Mouse (Mus musculus) hindbrain, embryonic 15.5 days (tissue): ENCODE results near the gene Slc26a5. TPM values are rescaled to one million over a fixed set of nuclear protein-coding genes. Genes with fewer than 3 reads are reported as not detected.

Experiments used
- ATAC-seq: fragments of 200-750 bp; cut with Nextera tagmentation; 2 replicates; pipeline ENCODE4 v1.8.0; 2017; ENCODE audit warnings: low read depth, moderate number of reproducible peaks, moderate TSS enrichment; ENCODE audit not compliant: low FRiP score
- H3K27ac ChIP-seq: fragments of 300-500 bp; sonication (generic); replicated peaks from 2 replicates; pipeline ENCODE4 v1.5.1; 2015; ENCODE audit warnings: mild to moderate bottlenecking, inconsistent platforms
- H3K27me3 ChIP-seq: fragments of 300-500 bp; sonication (generic); 2 replicates; pipeline ENCODE4 v1.6.1; 2015; ENCODE audit warnings: control low read depth, inconsistent platforms
- H3K36me3 ChIP-seq: fragments of 300-500 bp; sonication (generic); 2 replicates; pipeline ENCODE4 v1.6.1; 2015; ENCODE audit warnings: control low read depth, inconsistent platforms
- H3K4me1 ChIP-seq: fragments of 300-500 bp; sonication (generic); replicated peaks from 2 replicates; pipeline ENCODE4 v1.6.1; 2015; ENCODE audit warnings: control low read depth, inconsistent platforms
- H3K4me2 ChIP-seq: fragments of 300-500 bp; sonication (generic); 2 replicates; pipeline ENCODE4 v1.6.1; 2015; ENCODE audit warnings: moderate library complexity, mild to moderate bottlenecking, inconsistent platforms
- H3K4me3 ChIP-seq: fragments of 300-500 bp; sonication (generic); 2 replicates; pipeline ENCODE4 v1.5.1; 2015; ENCODE audit warnings: mild to moderate bottlenecking, inconsistent platforms
- H3K9ac ChIP-seq: fragments of 300-500 bp; sonication (generic); 2 replicates; pipeline ENCODE4 v1.6.1; 2015; ENCODE audit warnings: inconsistent platforms
- H3K9me3 ChIP-seq: fragments of 300-500 bp; sonication (generic); 2 replicates; pipeline ENCODE4 v1.6.1; 2016; ENCODE audit warnings: control low read depth, inconsistent platforms
- WGBS: fragments of 180-500 bp; shearing (Covaris S2); methylation state at CpG from one replicate; pipeline ENCODE4 v1.1.7; 2015; 5-methylcytosine and 5-hydroxymethylcytosine counted together
- polyA plus RNA-seq: library from polyadenylated mRNA; unstranded; fragments of >200 nt; fragmentation: Nextera tagmentation; extraction: Ambion mirVana; gene quantifications from 2 replicates; pipeline ENCODE4 v1.2.1, GENCODE M21; 2015

Slc26a5 gene
- polyA plus RNA-seq, 1 experiment from 2014 or later, result 0.09 TPM

DNA sequence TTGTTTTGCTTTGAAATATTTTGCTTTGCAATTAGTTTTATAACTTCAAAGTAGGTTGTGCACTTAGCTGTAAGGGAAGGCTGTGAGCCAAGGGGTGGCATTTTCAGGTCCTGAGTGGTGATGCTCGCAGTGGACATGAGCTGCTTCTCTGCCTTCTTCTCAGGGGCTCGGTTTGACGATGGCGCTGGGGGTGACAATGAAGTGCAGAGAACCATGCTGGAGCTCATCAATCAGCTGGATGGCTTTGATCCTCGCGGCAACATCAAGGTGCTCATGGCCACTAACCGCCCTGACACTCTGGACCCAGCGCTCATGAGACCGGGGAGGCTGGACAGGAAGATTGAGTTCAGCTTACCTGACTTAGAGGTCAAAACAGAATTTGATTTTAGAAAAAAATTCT lies 62.5 kb downstream of the Slc26a5 start:
- Histone ChIP-seq H3K27ac (no peak overlapping the region), H3K4me3 (no peak overlapping the region), H3K4me1 (no peaks in the 10 kb centered on the region), H3K36me3 (peaks cover 58% of the 10 kb centered on the region), H3K9me3 (no peaks in the 10 kb centered on the region), H3K9ac (no peak overlapping the region), H3K4me2 (no peak overlapping the region), H3K27me3 (no peaks in the 10 kb centered on the region)
- 90% methylated on average over 9 of the region's 9 CpGs for WGBS
- no peak for ATAC-seq

DNA sequence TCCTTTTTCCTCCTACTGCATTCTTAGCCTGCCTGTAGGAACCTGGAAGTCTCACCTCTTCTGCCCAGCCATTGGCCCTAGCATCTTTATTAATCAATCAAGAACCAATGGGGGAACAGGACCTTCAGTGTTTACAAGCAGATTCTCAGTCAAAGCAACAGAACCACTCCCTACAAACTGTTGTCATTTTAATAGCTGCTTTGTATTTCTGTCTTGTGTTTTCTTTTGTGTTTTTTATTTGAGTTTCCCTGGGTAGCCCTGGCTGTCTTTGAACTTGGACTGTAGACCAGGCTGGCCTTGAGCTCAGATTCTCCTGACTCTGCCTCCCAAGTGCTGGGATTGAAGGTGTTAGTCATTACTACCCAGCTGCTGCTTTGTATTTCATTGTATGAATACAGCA lies 73.2 kb downstream of the Slc26a5 start:
- peaks cover 24% of the 10 kb centered on the region for H3K4me1 ChIP-seq
- no peaks in the 10 kb centered on the region for H3K27me3 ChIP-seq
- no peaks in the 10 kb centered on the region for H3K9me3 ChIP-seq
- H3K27ac ChIP-seq, result no peak overlapping the region
- peaks cover 26% of the 10 kb centered on the region for H3K36me3 ChIP-seq
- no peak for ATAC-seq
- H3K4me3 ChIP-seq, result no peak overlapping the region
- no peak overlapping the region for H3K4me2 ChIP-seq
- H3K9ac ChIP-seq, result no peak overlapping the region

DNA sequence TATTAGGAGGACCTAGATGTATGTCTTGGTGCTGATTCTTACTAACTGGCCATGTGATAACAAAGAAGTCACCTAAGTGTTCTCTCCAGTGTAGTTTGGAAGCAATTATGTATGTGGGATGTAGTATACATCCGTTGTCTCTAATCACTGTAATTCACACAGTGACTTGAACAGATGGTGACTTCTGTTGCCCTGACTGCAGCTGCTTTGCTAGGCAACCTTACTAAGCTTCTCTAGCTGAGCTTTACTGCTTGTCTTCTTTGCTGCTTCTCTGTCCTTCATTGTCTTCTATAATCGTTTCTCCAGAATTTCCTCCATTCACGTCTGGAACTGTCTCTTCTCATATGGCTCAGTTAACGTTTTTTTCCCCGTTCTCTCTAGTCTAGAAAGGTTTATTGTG lies 76.3 kb downstream of the Slc26a5 start:
- peaks cover 9% of the 10 kb centered on the region for H3K36me3 ChIP-seq
- H3K9ac ChIP-seq, result no peak overlapping the region
- peaks cover 35% of the 10 kb centered on the region for H3K4me1 ChIP-seq

DNA sequence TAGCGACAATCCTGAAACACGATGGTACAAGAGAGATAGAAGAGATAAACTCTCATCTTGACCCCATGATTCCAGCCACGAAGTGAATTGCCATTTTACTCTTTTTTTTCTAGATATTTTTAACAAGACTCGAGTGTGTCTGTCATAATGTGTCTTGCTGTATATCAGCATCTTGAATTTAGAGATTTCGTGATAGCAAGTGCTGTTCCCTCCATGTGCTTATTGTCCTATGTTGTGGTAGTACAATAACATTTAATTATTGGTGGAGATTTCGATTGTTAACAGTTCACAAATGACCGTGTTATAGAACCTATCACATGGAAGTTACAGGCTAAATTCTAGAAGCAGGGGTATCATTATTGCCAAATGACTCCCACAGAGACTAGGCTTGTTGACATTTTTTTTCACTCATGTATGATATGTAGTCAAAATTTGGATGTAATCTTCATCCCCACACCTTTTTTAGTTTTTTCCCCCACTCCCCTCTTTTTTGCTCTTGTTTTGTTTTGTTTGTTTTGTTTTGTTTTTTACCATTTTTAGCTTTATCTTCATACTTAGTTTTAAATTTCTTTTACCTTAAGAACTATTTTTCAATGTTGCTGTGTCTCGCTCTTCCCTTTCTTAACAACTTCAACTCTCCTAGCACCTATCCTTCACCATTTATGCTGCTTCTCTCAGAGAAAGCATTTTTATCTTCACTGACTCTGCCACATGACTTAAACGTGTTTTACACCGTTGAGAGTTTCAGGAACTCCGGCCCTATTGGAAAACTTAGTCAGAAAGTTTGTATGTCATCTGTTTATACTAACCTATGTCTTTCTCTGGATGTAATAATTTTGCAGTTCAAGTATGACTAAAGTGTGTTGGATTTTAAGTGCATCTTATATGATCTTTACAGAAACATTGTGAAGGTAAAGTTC lies 78.0 kb downstream of the Slc26a5 start:
- peaks cover 37% of the 10 kb centered on the region for H3K4me1 ChIP-seq
- peak overlapping the region; percentile 91 for H3K4me3 ChIP-seq
- H3K9me3 ChIP-seq, result no peaks in the 10 kb centered on the region
- H3K27ac ChIP-seq, result peak overlapping the region; percentile 83
- H3K4me2 ChIP-seq, result peak overlapping the region; percentile 75
- no peak for ATAC-seq
- H3K36me3 ChIP-seq, result peaks cover 16% of the 10 kb centered on the region
- H3K9ac ChIP-seq, result peak overlapping the region; percentile 90
- H3K27me3 ChIP-seq, result no peaks in the 10 kb centered on the region
- WGBS, result 41% methylated on average over 11 of the region's 11 CpGs

More for the DNA sequence above, 76.3 kb downstream of the Slc26a5 start:
- no peak for ATAC-seq
- H3K4me3 ChIP-seq, result no peak overlapping the region
- H3K4me2 ChIP-seq, result no peak overlapping the region
- no peaks in the 10 kb centered on the region for H3K27me3 ChIP-seq
- no peak overlapping the region for H3K27ac ChIP-seq
- H3K9me3 ChIP-seq, result no peaks in the 10 kb centered on the region
- WGBS, result 63% methylated on average over 5 of the region's 5 CpGs

DNA sequence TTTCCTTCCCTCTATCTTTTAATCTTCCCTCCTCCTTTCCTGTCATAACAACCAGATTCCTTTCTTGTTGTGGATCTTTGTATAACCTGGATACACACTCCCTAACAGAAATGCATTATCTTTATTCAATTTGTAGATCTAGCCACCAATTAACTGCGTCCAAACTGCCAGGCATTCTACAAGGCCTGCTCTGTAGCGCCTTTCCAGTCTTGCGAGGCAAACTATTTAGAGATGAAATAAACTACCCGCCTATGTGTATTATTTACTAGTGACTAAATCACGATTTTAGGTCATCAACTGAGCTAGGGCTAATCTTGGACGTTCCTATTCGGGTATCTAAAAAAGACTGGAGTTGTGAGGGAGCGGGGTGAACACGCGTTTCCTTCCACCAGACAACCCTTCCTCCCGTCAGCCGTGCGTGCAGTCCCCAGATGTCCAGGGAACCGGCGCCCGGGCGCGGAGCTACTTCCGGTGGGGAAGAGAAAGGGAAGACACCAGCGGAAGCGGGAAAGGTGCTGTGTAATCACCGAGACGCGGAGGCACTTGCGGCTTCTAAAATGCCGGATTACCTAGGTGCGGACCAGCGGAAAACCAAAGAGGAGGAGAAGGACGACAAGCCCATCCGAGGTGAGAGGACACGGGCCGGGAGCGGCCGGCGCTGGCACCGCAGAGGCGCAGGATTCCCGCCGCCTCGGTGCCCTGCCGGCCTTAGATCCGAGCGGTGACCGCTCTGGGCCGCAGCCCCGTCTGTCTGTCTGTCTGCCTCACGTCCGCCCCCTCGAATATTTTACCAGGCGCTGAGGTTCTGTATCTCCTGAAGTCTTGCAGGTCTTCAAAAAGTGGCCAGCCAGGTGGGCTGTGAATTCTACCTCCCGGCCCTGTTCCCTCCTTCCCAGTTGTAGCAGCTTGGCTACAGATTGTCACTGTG lies 78.9 kb downstream of the Slc26a5 start:
- peak overlapping the region; percentile 83 for H3K27ac ChIP-seq
- peak overlapping the region; percentile 91 for H3K4me3 ChIP-seq
- no peaks in the 10 kb centered on the region for H3K27me3 ChIP-seq
- peaks cover 21% of the 10 kb centered on the region for H3K36me3 ChIP-seq
- no peaks in the 10 kb centered on the region for H3K9me3 ChIP-seq
- peak overlapping the region; percentile 90 for H3K9ac ChIP-seq
- H3K4me2 ChIP-seq, result peak overlapping the region; percentile 75
- 2% methylated on average over 50 of the region's 51 CpGs for WGBS
- peaks cover 37% of the 10 kb centered on the region for H3K4me1 ChIP-seq
- ATAC-seq, result peak; percentile 89

DNA sequence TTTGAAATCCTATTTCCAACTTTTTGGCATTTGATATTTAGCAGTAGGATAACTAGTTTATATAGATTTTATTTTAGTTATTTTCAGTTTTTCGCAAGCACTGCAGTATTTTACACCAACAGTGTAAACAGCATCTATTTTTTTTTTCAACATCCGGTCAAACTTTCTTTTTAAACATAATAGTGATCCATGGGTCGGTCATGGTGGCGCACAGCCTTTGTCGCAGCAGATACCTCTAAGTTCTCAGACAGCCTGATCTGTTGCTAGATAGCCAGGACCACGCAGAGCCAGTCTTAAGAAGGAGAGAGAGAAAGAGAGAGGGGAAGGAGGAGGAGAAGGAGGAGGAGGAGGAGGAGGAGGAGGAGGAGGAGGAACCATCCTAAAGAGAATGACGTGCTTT lies 79.6 kb downstream of the Slc26a5 start:
- ATAC-seq, result no peak
- Histone ChIP-seq H3K36me3 (peaks cover 28% of the 10 kb centered on the region), H3K27ac (no peak overlapping the region), H3K27me3 (no peaks in the 10 kb centered on the region), H3K4me2 (peak overlapping the region; percentile 93), H3K9me3 (no peaks in the 10 kb centered on the region), H3K4me1 (peaks cover 37% of the 10 kb centered on the region), H3K9ac (no peak overlapping the region), H3K4me3 (no peak overlapping the region)
- 80% methylated on average over 7 of the region's 7 CpGs for WGBS

DNA sequence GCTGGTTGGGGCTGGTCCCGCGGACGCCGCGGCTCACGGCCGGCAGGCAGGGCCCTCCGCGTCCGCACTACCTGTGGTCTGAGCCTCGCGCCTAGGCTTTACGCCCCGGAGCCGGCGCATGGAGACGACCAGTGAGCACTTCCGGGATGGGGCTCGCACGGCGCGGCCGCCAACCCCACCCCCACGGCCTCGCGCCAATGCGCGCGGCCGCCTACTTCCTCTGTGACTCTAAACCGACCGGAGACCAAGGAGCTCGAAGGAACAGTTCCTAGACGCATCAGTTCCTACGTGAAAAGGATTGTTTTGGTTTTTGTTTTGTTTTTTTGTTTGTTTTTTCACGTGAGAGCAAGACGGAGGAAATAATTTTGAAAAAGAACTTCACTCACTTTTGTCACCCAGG lies 80.4 kb downstream of the Slc26a5 start, which contains the start of the genes Dnajc2 and Psmc2:
TSS of gene Dnajc2 (minus strand) at position 199 of the 400 bp plus-strand sequence.
TSS of gene Psmc2 (plus strand) at position 231 of the 400 bp plus-strand sequence.
- H3K4me1 ChIP-seq, result peaks cover 37% of the 10 kb centered on the region
- peak within 1 kb of the TSS; percentile 91 for H3K4me3 ChIP-seq
- no peaks in the 10 kb centered on the region for H3K27me3 ChIP-seq
- peak; percentile 96 for ATAC-seq
- peak within 1 kb of the TSS; percentile 77 for H3K9ac ChIP-seq
- H3K9me3 ChIP-seq, result no peaks in the 10 kb centered on the region
- peak within 1 kb of the TSS; percentile 93 for H3K4me2 ChIP-seq
- peaks cover 36% of the 10 kb centered on the region for H3K36me3 ChIP-seq
- 0% methylated on average over 32 of the region's 37 CpGs for WGBS
- H3K27ac ChIP-seq, result peak within 1 kb of the TSS; percentile 83

DNA sequence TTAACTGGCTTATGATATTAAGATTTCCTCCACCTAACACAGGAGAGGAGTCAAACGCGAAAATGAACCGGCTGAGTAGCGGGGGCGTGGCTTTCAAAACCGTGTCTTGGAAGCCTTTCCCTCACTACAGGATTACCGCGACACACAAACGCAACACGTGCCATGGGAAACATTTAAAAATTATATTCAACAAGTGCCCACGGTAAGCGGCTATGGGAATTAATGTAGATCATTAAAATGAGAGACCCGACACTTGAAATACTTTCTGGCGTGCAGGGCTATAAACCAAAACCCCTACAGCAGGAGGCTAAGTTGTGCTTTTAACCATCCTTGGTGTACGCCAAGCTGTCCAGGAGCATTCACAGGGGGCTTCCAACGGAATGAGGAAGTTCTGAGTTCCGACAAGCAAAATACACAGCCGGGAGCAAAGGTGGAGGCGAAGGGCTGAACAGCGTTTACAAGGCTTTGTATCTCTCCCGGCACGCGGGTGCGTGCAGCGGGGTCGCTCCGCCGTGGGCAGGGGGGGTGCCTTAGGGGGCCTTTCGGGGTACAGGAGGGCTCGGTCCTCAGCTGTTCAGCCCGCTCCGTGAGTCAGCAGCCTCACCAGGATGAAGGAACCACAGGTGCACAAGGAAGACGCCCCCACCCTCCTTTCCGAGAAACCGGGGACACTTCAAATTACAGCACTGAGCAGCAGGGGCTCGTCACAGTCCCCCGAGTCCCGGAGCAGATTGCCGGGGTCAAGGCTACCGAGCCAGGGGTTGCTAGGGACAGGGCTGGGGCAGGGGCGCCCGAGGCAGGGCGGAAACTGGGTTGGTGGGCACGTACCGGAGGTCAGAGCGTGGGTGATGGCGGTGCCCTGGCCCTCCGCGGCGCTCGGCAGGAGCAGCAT lies 81.0 kb downstream of the Slc26a5 start:
- under 1% methylated on average over 46 of the region's 51 CpGs for WGBS

DNA sequence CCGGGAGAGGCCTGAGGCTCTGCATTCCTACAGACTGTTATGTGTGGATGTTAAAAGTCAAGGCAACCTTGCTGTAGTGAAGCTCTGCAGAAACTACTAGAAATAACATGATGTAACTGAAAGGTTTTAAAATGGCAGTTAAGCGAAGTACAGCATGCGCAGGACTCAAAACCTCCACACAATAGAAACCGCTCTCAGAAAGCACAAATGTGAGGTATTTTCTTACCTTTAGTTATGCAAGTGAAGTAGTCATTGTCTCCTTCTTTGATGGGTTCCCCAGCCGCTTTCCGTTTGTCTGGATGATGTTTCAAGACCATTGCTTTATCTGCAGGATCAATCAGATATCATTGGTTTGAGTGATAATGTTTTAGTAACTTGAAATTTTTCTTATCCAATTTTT lies 88.9 kb downstream of the Slc26a5 start:
- H3K27me3 ChIP-seq, result no peaks in the 10 kb centered on the region
- no peak overlapping the region for H3K4me3 ChIP-seq
- no peaks in the 10 kb centered on the region for H3K4me1 ChIP-seq
- H3K27ac ChIP-seq, result no peak overlapping the region
- no peak for ATAC-seq
- 91% methylated on average over 6 of the region's 6 CpGs for WGBS
- H3K36me3 ChIP-seq, result peaks cover 63% of the 10 kb centered on the region
- no peak overlapping the region for H3K9ac ChIP-seq
- no peaks in the 10 kb centered on the region for H3K9me3 ChIP-seq
- no peak overlapping the region for H3K4me2 ChIP-seq

More for the DNA sequence above, 81.0 kb downstream of the Slc26a5 start:
- no peaks in the 10 kb centered on the region for H3K27me3 ChIP-seq
- H3K9ac ChIP-seq, result peak overlapping the region; percentile 77
- no peaks in the 10 kb centered on the region for H3K9me3 ChIP-seq
- ATAC-seq, result peak; percentile 83
- peaks cover 42% of the 10 kb centered on the region for H3K36me3 ChIP-seq
- peak overlapping the region; percentile 91 for H3K4me3 ChIP-seq
- peak overlapping the region; percentile 93 for H3K4me2 ChIP-seq
- peaks cover 35% of the 10 kb centered on the region for H3K4me1 ChIP-seq
- H3K27ac ChIP-seq, result peak overlapping the region; percentile 76

- ATAC-seq, result no peak
- Histone ChIP-seq H3K4me1 (no peaks in the 10 kb centered on the region), H3K27ac (no peak overlapping the region), H3K27me3 (no peaks in the 10 kb centered on the region), H3K4me3 (no peak overlapping the region), H3K9ac (no peak overlapping the region), H3K36me3 (peaks cover 65% of the 10 kb centered on the region), H3K9me3 (no peaks in the 10 kb centered on the region), H3K4me2 (no peak overlapping the region)
- 95% methylated on average over 6 of the region's 6 CpGs for WGBS
Observed at GRCm38 (mm10) chr5:21769841-21770240, 95.6 kb downstream of the Slc26a5 start.

DNA sequence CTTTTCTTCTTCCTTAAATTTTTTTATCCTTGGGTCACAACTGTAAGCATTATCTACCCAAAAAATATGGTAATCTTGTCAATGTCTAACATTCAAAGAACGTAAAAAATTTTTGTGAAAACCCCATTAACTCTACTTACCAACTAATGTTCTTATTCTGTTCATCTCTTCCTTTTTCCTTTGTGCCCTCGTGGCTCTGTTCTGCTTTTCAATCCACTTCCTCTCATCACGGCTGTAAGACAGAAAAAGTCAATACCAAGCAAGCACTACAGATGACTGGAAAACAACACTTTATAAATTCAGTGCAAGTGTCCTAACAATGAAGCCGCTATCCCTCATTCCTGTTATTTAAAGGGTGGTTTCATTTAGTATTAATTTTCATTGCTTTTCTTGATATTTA lies 96.9 kb downstream of the Slc26a5 start:
- Histone ChIP-seq H3K4me3 (no peak overlapping the region), H3K27me3 (no peaks in the 10 kb centered on the region), H3K9me3 (no peaks in the 10 kb centered on the region), H3K9ac (no peak overlapping the region), H3K4me1 (no peaks in the 10 kb centered on the region), H3K4me2 (no peak overlapping the region), H3K27ac (no peak overlapping the region), H3K36me3 (peaks cover 67% of the 10 kb centered on the region)
- WGBS, result 92% methylated on average over 4 of the region's 4 CpGs
- no peak for ATAC-seq
